Mouse (Mus musculus) left cerebral cortex, adult 18-20 months (tissue): ENCODE data around the gene Lmf2. TPM values are rescaled to one million over a fixed set of nuclear protein-coding genes. Genes with fewer than 3 reads are reported as not detected.

Experiments used
- DNase-seq, 2 experiments: peaks; one replicate each; pipeline ENCODE4 v3.0.0; 2021 to 2022; ENCODE audit warnings: low spot score in 2 of 2, mixed read lengths in 1 of 2
- long read RNA-seq, 2 experiments: library from polyadenylated mRNA; stranded (forward); transcript quantifications; one replicate each; pipeline ENCODE4 v2.0.0; 2021
- total RNA-seq, 2 experiments: library from RNA; stranded (reverse); gene quantifications; 2 replicates each; pipeline ENCODE4 v1.2.3; 2021

The Lmf2 gene
- total RNA-seq, result 10 to 100 TPM; 17.8 to 21.2 TPM
- long read RNA-seq, experiment 1, transcript Lmf2-201 (14 exons, 2,906 nt), result major isoform, 12 of 30 reads
- long read RNA-seq, experiment 1, partial matches to known transcripts, result 8 of 30 reads
- long read RNA-seq, experiment 1, other reads (novel, unspliced or antisense), result 7 of 30 reads
- long read RNA-seq, experiment 2, transcript Lmf2-201 (14 exons, 2,906 nt), result major isoform, 14 of 24 reads
- long read RNA-seq, experiment 2, partial matches to known transcripts, result 5 of 24 reads
- long read RNA-seq, experiment 2, other reads (novel, unspliced or antisense), result 5 of 24 reads

DNA sequence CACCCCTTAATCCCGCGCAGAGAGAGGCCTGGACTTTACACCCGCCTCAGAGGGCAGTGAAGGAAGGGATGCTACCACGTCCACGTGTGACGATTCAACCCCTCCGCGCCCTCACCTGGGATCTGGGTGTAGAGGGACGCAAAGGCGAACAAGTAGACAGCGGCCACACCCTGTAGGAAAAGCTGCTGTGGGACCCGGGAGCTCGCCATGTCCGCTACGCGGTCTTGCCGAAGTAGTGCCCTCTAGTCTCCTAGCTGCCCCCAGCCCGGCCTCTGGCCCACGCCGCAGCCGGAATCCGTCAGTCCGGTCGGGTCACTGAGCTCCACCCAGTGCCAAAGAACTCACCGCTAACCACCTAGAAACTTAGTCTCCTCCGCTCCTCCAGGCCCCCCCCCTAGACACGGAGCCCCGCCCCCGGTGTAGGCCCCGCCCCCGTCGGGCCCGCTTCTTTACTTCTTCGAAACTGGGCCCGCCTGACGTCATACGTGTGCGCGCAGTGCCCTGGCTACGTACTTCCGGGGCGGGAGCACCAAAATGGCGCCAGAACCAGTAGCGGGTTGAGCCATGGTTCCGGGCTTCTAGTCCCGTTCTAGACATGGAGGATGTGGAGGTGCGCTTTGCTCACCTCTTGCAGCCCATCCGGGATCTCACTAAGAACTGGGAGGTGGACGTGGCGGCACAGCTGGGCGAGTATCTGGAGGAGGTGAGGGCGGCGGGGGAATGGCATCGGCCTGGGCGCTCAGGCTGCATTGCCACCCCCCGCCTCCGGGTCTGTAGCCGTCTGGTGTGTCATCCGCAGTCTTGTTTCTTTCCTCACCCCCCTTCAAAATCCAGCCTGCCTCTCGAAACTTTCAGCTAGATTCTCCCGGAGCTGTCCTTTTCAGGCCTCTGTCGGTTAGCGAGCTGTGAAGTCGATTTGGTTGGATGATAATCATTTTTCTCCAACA lies at the start of gene Lmf2, which contains the start of gene Ncaph2:
Gene Lmf2, minus strand, starts transcription at position 419 of the 947 bp plus-strand sequence.
Gene Ncaph2, plus strand, starts transcription at position 479 of the 947 bp plus-strand sequence.
- DNase-seq, result peak; percentile 95

DNA sequence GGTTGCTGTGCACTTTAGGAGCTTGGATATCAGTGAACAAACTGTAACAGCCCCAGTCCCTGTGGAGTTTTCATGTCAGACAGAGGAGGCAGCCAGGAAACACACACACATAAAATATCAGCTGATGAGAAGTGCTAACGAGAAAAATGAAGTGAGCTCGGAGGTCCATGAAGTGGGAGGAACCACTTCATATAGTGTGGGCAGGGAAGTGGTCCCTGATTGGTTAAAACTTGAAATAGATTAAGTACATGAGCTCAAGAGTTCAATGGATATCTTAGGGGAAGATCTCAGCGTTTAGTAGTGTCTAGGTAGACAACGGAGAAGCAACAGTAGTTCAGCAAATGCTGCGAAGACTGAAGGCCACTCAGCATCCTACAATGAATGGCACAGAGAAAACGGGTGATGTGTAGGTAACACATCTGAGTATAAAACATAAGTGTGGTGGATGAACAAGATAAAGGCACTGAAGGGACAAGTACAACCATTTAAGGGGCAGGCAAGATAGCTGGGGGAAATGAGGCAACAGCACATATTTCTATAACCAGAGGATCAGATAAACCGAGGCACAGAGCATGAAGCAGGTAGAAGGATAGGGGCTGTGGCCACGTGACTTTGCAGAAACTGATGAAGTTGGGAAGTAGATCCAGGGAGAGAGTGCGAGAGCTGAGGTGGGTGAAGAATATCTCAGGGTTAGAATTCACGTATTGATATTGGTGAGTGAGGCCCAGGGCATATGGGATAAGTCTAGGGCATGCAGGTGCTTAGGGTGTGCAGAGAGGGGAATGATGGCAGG lies 49.6 kb upstream of the Lmf2 start:
- DNase-seq, result no peak

DNA sequence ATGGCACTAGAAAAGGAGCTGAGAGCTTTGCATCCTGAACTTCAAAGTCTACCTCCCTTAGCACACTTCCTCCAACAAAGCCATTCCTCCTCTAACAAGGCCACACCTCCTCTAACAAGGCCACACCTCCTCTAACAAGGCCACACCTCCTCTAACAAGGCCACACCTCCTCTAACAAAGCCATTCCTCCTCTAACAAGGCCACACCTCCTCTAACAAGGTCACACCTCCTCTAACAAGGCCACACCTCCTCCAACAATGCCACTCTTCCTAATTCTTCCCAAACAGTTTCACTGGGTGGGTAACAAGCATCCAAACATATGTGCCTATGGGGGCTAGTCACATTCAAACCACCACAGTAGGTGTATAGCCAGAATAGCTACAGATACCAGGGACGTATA lies 47.0 kb upstream of the Lmf2 start:
- DNase-seq, result no peak

DNA sequence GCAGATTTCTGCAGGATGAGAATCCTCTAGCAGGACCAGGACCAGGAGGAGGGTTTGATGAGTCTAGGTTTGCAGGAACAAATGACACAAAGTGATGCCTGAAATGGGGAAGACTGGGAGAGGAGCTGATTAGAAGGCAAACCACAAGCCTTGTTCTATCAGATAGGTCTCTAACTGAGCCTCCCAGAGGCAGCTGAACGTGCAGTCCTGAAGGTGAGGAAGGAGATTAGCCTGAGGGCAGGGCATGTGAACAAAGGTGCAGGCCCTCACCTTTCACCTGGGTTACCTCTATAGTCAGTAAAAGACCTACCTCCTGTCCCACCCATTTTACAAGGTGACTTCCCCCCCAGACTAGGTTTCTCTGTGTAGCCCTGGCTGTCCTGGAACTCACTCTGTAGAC lies 44.3 kb upstream of the Lmf2 start:
- no peak for DNase-seq

DNA sequence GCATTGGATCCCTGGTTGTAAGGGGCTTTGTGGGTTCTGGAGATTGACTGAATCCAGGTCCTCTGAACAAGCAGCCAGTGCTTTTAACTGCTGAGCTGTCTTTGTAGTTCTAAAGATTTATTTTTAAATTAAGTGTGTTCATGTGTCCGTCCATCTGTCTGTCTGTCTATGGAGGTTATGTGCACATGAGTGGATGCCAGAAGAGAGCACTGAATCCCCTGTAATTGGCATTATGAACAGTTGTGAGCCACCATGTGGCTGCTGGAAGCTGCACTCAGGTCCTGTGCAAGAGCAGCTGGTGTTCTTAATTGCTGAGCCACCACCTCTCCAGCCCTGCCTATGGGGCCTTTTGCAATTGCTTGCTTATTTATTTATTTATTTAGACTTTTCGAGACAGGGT lies 42.7 kb upstream of the Lmf2 start:
- DNase-seq, result no peak

DNA sequence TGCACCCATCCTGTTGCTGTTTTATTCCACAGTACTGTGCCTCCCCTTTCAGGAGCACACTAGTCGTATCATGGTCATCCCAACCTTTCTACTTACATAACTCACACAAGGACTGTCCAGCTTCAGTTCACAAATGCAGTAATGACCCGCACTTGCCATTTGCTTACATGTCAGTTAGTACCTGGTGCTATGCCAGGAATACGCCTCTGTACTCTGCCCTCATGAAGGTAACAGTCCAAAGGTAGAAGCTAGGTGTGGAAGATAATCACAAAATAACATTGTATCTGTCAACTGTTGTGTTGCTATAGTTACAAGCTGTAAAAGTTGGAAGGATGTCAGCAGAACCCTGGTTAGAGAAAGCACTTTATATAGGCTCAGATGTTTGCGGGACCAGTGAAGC lies 41.4 kb upstream of the Lmf2 start:
- no peak for DNase-seq

DNA sequence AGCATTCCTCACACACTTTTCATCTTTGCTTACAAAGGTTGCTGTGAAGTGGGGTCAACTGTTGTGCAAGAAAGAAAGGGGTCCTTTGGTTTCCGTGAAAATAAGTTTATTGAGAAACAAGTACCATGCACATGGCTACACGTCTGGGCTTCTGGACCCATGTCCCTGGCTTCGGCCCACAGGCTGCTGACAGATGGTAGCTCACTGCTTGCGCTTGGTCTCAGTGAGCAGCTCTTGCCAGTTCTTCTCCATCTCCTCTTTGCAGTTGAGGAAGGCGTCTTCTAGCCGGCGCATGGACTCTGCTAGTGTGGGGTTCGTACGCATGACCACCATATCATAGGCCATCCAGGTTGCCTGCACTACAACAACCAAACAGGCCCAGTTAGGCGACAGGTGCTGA lies 34.6 kb upstream of the Lmf2 start:
- DNase-seq, result no peak

DNA sequence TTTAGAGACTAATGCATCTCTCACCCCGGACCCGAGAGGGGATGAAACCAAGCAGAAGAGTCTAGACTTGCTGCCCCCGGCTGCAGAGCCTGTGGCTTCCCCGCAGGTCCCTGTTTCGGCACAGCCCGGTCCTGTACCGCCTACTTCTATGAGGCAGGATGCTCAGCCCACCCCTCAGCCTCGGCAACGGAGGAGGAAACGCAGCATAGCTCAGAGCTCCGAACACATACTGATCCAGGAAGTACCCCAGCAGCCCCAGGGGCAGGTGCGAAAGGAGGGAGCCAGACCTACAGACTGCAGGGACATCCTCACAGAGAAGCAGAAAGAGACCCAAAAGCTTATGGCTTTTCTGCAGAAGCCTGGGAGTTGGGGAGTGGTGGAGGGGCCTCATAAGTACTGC lies 31.7 kb upstream of the Lmf2 start:
- no peak for DNase-seq

DNA sequence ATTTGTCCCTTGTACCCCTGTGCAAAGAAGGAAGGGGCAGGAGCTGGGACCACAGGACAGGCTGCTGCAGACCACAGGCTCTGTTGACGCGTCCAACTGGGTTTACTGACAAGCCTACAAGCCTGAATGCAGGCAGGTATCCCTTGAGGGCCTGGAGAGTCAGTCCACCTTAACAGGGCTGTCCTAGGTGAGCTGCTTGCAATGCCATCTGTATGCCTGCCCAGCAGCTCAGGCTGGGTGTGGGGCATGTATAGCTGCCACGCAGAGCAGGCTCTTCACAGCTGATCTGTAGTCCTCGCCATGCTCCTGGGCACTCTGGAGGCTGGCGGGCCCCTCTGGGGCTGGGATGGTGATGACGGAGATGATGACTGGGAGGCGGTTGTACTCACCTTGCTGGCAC lies 29.2 kb upstream of the Lmf2 start, which contains the start of gene Klhdc7b:
Gene Klhdc7b, plus strand, starts transcription at position 301 of the 400 bp plus-strand sequence.
- DNase-seq, result no peak

DNA sequence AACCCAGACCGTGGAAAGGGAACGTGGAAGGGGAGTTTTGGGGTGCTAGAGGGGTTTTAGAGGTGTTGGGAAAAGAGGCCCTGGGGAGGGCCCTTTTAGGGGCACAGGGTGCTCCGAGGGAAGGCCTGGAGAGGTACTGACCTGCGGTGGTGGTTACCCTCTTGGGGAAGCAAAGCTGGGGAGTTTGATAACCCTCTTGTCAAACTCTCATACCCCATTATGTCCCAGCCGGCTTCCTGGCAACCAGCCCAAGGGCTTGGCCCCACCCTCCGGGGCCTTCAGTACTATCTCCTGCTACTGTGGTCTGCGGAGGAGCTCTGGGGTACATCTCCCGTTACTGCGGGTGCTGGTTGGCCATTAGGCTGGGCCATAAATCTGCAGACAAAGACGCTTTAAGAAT lies 24.0 kb upstream of the Lmf2 start:
- DNase-seq, result no peak

DNA sequence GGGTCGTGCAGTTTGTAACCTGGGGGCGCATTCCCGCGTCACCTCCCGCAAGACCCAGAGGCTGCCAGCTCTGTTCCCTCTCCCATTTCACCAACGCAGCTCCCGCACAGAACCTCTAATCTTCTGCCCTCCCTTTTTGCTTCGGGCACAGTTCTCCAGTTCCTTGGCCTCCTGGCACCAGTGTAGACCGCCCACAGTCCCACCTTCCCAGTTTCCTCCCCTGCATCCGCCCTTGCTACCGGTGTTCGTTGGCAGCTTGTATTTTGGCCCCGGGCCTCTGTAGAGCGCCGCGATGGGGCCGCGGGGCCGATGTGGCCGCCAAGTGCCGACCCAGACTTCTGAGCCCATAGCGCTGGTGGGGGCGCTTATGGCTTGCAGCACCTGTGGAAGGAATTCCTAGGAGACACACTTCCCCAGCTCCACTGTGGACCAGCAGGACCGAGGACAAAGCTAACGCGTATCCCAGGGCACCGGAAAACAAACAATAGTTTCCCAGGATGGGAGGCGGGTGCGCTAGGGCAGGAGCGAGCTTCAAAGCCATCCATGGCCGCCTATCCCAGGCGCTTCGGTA lies 23.5 kb upstream of the Lmf2 start, which contains the start of gene Odf3b:
Gene Odf3b, minus strand, starts transcription at position 452 of the 571 bp plus-strand sequence.
- DNase-seq, result no peak

DNA sequence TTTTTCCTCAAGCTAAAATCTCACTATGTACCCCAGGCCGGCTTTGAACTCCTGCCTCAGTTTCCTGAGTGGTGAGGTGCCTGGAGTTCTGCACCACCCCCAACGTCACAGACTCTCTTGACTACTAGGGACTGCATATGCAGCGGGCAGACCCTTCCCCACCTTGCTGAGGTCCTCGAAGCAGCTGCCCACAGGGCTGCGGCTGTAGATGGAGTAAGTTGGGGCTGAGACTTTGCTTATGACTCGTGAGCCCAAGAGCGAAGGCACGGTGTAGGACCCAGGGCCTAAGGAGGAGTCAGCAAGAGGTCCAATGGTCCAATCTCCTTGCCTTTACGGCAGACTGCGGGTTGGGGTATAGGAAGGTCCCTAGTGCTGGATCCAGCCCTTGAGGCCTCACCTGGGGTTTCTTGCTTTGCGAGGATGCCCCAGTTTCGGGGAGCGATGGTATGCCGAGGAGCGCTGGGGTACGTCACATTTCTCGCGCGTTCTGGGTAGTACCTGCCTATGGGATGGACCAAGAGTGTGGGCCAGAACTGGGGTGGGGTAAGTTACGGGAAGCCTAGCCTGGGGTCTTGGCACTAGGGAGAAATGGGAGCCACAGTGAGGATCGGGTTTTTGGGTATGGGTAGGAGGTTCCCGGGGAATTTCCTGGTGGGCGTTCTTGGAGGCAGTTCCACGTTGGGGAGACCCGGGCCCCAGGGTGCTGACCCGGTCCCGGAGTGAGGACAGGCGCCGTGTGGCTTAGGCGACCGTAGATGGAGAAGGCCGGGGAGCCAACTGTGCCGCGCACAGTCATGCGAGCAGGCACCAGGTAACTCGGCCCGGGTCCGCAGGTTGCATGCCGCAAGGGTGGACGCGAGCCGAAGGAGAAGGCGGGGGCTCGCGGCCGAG lies 22.7 kb upstream of the Lmf2 start:
- DNase-seq, result no peak

DNA sequence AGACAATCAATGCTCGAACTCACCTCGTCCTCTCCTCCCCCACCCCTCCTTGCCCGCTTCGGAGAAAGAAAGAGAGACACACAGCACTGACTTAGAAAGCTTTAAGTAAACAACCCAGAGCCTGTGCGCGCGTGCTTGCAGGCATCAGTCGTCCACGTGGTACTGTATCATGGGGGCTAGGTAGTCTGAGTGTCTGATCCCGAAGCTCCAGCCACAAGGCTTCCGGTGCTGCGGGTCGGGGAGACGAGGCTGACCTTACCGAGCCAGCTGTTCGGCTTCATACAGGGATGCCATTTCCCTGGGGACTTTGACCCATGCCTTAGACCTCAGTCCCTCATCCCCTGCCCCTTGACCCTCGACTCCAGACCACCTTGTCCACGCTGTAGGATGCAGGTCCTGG lies 21.9 kb upstream of the Lmf2 start:
- DNase-seq, result no peak

DNA sequence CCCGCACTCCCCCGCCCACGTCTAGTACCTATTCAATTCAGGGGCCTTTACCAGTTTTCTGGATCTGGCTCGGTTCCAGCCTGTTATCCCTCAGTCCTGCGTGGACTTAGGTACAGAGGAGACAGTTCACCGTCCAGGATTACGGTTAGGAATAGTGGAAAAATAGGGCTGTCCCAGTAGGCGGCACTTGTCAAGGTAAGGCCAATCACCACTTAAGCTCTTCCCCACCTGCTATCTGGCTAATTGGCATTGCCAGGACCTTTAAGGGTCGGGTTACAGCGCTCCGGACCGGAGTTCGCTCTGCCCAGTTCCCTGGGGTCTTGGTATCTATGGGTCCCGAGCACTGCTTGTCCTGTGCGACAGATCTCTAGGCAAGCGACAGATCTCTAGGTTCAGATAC lies 21.5 kb upstream of the Lmf2 start, which contains the start of gene Tymp:
Gene Tymp, minus strand, starts transcription at position 83 of the 400 bp plus-strand sequence.
- DNase-seq, result no peak

DNA sequence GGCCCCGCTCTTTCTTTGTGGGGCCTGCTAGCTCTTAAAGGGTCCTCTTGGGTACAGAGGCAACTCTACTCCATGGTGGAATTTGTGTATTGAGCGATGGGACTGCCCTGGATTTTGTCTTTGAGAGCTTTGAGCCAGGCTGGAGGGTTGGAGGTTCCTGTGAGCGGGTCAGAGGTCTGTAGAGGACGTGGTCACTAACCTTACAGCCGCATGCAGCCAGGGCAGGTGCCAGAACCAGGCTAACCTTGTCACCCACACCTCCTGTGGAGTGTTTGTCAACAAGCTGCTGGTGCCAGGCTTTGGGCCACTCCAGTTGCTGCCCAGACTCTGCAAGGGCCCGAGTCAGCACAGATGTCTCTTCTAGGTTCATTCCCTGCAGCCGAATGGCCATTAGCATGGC lies 20.6 kb upstream of the Lmf2 start:
- DNase-seq, result no peak

DNA sequence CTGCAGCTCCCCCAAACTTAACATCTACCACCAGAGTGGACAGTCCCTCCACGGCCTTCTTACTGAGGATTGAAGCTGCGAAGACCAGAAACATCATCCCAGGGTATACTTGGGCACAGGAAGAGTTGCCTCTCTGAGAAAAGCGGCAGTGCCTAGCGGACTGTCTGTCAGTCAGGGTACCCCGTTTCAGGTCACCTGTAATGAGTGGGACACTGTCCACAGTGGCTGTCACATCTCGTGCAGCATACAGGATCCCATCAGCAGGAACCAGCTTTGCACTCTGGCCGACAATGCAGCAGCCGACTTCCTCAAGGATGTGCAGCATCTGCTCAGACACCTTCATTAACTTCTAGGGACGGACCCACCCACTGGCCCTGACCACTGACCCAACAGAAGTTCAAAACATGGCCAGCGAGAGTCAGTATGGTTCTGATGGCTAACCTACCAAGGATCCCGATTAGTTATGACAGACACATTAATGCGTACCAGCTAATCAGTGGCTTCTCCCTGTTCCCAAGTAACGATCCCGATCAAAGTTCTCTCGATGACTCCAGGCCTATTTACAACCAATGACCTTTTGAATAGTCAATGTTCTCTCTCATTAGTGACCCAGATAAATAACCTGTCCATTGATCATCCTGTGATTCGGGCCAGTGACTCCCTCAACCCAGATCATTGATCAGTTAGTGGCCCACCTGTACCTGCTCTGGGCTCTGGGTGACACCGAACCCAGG lies 19.5 kb upstream of the Lmf2 start:
- DNase-seq, result no peak

DNA sequence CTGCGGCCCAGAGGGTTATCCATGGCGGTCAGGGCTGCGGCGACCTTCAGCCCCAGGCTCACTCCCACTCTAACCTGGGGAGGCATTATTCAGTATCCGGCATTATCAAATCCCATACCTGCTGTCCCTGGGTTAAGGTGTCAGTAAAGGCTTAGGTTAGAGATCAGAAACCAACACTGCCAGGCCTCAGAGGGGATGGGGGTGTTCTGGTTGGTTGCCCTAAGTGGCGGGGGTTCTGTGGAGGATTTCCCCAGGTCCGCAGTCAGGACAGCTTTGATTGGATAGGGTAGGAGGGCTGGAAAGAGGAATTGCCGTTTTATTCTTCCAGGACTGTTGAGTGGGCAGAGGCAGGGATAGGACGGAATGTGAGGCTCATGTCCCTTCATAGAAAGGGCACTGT lies 18.9 kb upstream of the Lmf2 start:
- no peak for DNase-seq

DNA sequence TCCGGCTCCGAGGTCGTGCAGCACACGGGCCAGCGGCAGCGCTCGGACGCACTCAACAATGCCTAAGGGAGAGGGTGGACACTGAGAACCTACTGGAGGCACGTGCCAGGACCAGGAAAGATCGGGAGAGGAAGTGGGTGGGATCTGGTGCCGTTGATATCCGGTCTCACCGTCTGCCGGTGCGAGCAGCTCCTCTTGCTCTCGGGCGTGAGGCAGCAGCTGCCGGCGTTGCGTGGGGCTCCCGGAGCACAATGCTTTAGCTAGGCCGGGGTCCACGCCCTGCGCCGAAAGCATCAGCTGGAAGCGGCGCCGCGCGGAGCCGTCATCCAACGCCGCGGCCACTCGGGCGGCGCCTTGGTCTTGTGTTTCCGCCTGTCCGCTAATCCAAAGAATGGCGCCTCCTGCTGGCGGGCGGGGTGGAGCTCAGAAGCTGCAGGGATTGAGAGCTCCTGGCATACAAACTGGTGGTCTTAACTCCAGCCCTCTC lies 18.3 kb upstream of the Lmf2 start, which contains the start of gene Sco2:
Gene Sco2, minus strand, starts transcription at position 85 of the 487 bp plus-strand sequence.
- DNase-seq, result peak; percentile 93 to 96
